Mouse (Mus musculus): Measurements from ENCODE around the gene Rin2. TPM values are rescaled to one million over a fixed set of nuclear protein-coding genes. Genes with fewer than 3 reads are reported as not detected.
"Not testable (repeated sequence)": the region's sequence is repeated elsewhere in the genome, so short reads cannot be mapped to it uniquely, and the experiment has no call there.

Rin2 gene
- polyA plus RNA-seq, 1 experiment: 0.02 TPM

DNA sequence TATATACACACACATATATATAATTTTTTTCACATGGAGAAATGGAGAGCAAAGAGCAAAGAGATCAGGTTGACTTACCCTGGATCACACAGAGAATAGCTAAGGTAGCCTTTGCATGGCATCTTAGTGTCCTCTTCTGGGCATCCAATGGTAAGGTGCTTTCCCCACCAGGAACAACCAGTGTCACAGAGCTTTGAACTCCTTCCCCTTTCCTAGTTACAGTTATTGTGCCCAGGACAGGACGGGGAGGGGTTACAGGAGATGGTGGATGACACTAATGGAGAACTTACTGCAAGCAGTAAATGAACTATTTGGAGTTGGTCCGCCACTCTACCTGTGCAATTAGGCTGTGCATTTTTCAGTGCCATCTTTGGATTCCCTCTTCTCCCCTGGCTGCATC, 45.7 kb downstream of the Rin2 start:
- Histone ChIP-seq H3K9me3 (ENCODE audit: control insufficient read depth, low read length) (no peaks in the 10 kb centered on the region), H3K4me1 (ENCODE audit: control insufficient read depth) (no peaks in the 10 kb centered on the region), H3K4me3 (replicated peaks) (no peak overlapping the region), H3K27me3 (ENCODE audit: control insufficient read depth) (no peaks in the 10 kb centered on the region), H3K36me3 (ENCODE audit: control insufficient read depth) (no peaks in the 10 kb centered on the region)
- TF ChIP-seq TAL1 (IDR thresholded peaks at IDR 0.05; ENCODE audit: low read length): no peak
- TF ChIP-seq GATA1 (IDR thresholded peaks at IDR 0.05; ENCODE audit: low read length): no peak

- not testable (repeated sequence) for H3K4me3 ChIP-seq (replicated peaks); H3K4me1 ChIP-seq (ENCODE audit: control insufficient read depth); H3K36me3 ChIP-seq (ENCODE audit: control insufficient read depth); H3K27me3 ChIP-seq (ENCODE audit: control insufficient read depth); H3K9me3 ChIP-seq (ENCODE audit: control insufficient read depth, low read length)
These were observed 47.3 kb downstream of the Rin2 start for GRCm38 (mm10) chr2:145722304-145722703.

- Histone ChIP-seq H3K36me3 (ENCODE audit: control insufficient read depth) (no peaks in the 10 kb centered on the region), H3K4me1 (ENCODE audit: control insufficient read depth) (no peaks in the 10 kb centered on the region), H3K4me3 (replicated peaks) (no peak overlapping the region), H3K9me3 (ENCODE audit: control insufficient read depth, low read length) (no peaks in the 10 kb centered on the region), H3K27me3 (ENCODE audit: control insufficient read depth) (no peaks in the 10 kb centered on the region)
- TF ChIP-seq TAL1 (IDR thresholded peaks at IDR 0.05; ENCODE audit: low read length): no peak
- TF ChIP-seq GATA1 (IDR thresholded peaks at IDR 0.05; ENCODE audit: low read length): no peak
These were observed 49.3 kb downstream of the Rin2 start for GRCm38 (mm10) chr2:145724288-145724687.

GRCm38 (mm10) chr2:145729414-145729813, 54.4 kb downstream of the Rin2 start:
- H3K4me3 ChIP-seq (replicated peaks): no peak overlapping the region
- H3K9me3 ChIP-seq (ENCODE audit: control insufficient read depth, low read length): no peaks in the 10 kb centered on the region
- no peaks in the 10 kb centered on the region for H3K27me3 ChIP-seq (ENCODE audit: control insufficient read depth)
- no peaks in the 10 kb centered on the region for H3K4me1 ChIP-seq (ENCODE audit: control insufficient read depth)
- no peaks in the 10 kb centered on the region for H3K36me3 ChIP-seq (ENCODE audit: control insufficient read depth)
- TF ChIP-seq TAL1 (IDR thresholded peaks at IDR 0.05; ENCODE audit: low read length) (no peak), GATA1 (IDR thresholded peaks at IDR 0.05; ENCODE audit: low read length) (no peak)

GRCm38 (mm10) chr2:145730189-145730880, 55.3 kb downstream of the Rin2 start:
- Histone ChIP-seq H3K9me3 (ENCODE audit: control insufficient read depth, low read length) (no peaks in the 10 kb centered on the region), H3K27me3 (ENCODE audit: control insufficient read depth) (no peaks in the 10 kb centered on the region), H3K4me1 (ENCODE audit: control insufficient read depth) (no peaks in the 10 kb centered on the region), H3K4me3 (replicated peaks) (no peak overlapping the region), H3K36me3 (ENCODE audit: control insufficient read depth) (no peaks in the 10 kb centered on the region)
- TF ChIP-seq GATA1 (IDR thresholded peaks at IDR 0.05; ENCODE audit: low read length): no peak
- no peak for TF ChIP-seq TAL1 (IDR thresholded peaks at IDR 0.05; ENCODE audit: low read length)

GRCm38 (mm10) chr2:145730905-145731304, 55.9 kb downstream of the Rin2 start:
- no peaks in the 10 kb centered on the region for H3K9me3 ChIP-seq (ENCODE audit: control insufficient read depth, low read length)
- TF ChIP-seq TAL1 (IDR thresholded peaks at IDR 0.05; ENCODE audit: low read length) (no peak), GATA1 (IDR thresholded peaks at IDR 0.05; ENCODE audit: low read length) (no peak)
- H3K36me3 ChIP-seq (ENCODE audit: control insufficient read depth): no peaks in the 10 kb centered on the region
- H3K4me3 ChIP-seq (replicated peaks): no peak overlapping the region
- H3K27me3 ChIP-seq (ENCODE audit: control insufficient read depth): no peaks in the 10 kb centered on the region
- no peaks in the 10 kb centered on the region for H3K4me1 ChIP-seq (ENCODE audit: control insufficient read depth)

- Histone ChIP-seq H3K36me3 (ENCODE audit: control insufficient read depth) (no peaks in the 10 kb centered on the region), H3K9me3 (ENCODE audit: control insufficient read depth, low read length) (no peaks in the 10 kb centered on the region), H3K4me3 (replicated peaks) (no peak overlapping the region), H3K27me3 (ENCODE audit: control insufficient read depth) (no peaks in the 10 kb centered on the region), H3K4me1 (ENCODE audit: control insufficient read depth) (no peaks in the 10 kb centered on the region)
- TF ChIP-seq TAL1 (IDR thresholded peaks at IDR 0.05; ENCODE audit: low read length) (no peak), GATA1 (IDR thresholded peaks at IDR 0.05; ENCODE audit: low read length) (no peak)
These were observed 60.1 kb downstream of the Rin2 start for GRCm38 (mm10) chr2:145735079-145735478.

DNA sequence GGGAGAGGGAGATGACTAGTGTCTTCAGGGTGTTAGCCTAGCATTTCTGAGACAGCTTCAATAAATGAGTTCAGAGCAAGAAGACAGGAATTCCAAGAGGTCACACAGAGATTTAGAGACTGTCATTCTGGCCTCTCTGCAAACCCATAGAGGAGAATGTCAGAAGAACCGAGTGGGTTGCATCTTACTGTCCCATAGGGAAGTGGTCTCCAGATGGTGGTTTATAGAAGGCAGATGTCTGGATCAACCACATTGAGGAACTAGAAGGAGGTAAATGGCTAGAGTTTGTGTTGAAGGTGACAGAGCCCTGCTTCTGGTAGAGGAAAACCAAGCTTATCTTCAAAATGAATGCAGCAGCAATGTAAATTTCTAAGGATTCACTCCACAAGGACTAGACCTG, 61.5 kb downstream of the Rin2 start:
- TF ChIP-seq TAL1 (IDR thresholded peaks at IDR 0.05; ENCODE audit: low read length) (no peak), GATA1 (IDR thresholded peaks at IDR 0.05; ENCODE audit: low read length) (no peak)
- no peak overlapping the region for H3K4me3 ChIP-seq (replicated peaks)
- H3K4me1 ChIP-seq (ENCODE audit: control insufficient read depth): no peaks in the 10 kb centered on the region
- no peaks in the 10 kb centered on the region for H3K27me3 ChIP-seq (ENCODE audit: control insufficient read depth)
- H3K36me3 ChIP-seq (ENCODE audit: control insufficient read depth): no peaks in the 10 kb centered on the region
- H3K9me3 ChIP-seq (ENCODE audit: control insufficient read depth, low read length): no peaks in the 10 kb centered on the region

DNA sequence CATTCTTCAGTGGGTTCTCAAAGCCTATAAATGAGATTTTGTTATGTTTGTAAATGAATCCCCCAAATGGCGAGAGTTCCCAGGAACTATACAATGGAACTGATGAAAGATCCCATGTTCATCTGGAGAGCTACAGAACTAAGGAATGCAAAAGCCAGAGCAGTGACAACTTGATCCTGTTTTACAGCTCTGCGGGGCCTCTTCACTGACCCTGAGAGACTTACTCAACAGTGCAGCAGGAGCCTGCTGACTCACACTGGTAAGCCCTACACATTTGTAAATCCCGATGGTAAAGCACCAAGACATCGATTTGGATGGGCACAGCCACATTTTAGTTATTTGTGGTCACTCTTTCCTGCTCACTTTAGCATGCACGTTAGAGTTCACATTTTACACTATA, 62.2 kb downstream of the Rin2 start:
- TF ChIP-seq TAL1 (IDR thresholded peaks at IDR 0.05; ENCODE audit: low read length) (no peak), GATA1 (IDR thresholded peaks at IDR 0.05; ENCODE audit: low read length) (no peak)
- no peaks in the 10 kb centered on the region for H3K27me3 ChIP-seq (ENCODE audit: control insufficient read depth)
- H3K4me3 ChIP-seq (replicated peaks): no peak overlapping the region
- H3K36me3 ChIP-seq (ENCODE audit: control insufficient read depth): no peaks in the 10 kb centered on the region
- H3K9me3 ChIP-seq (ENCODE audit: control insufficient read depth, low read length): no peaks in the 10 kb centered on the region
- no peaks in the 10 kb centered on the region for H3K4me1 ChIP-seq (ENCODE audit: control insufficient read depth)

DNA sequence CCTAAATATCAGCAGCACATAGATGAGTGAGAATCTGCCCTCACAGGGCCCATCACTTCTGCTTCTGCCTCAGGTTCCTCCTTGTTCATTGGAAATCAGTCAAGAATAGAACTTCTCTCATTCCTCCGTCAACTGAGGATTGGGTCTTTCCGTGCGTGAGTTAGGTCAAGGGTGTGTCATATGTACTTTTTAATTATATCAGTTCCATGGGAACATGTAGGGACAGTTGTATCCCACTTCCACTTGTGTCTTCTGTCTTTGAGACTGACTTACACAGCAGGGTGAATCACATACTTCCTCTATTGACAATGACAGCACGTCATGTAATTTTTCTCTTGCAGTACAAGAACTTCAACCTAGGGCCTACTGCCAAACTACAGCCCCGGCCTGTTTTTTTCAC, 65.7 kb downstream of the Rin2 start:
- H3K36me3 ChIP-seq (ENCODE audit: control insufficient read depth): no peaks in the 10 kb centered on the region
- H3K4me3 ChIP-seq (replicated peaks): no peak overlapping the region
- TF ChIP-seq GATA1 (IDR thresholded peaks at IDR 0.05; ENCODE audit: low read length) (no peak), TAL1 (IDR thresholded peaks at IDR 0.05; ENCODE audit: low read length) (no peak)
- H3K4me1 ChIP-seq (ENCODE audit: control insufficient read depth): no peaks in the 10 kb centered on the region
- no peaks in the 10 kb centered on the region for H3K27me3 ChIP-seq (ENCODE audit: control insufficient read depth)
- no peaks in the 10 kb centered on the region for H3K9me3 ChIP-seq (ENCODE audit: control insufficient read depth, low read length)
